Mouse (Mus musculus) embryonic facial prominence, embryonic 11.5 days (tissue): ENCODE data around the gene Heg1. TPM values are rescaled to one million over a fixed set of nuclear protein-coding genes. Genes with fewer than 3 reads are reported as not detected.

Experiments used
- ATAC-seq: fragments of 200-750 bp; cut with Nextera tagmentation; replicated peaks from 2 replicates; pipeline ENCODE4 v1.8.0; 2017; ENCODE audit warnings: low read depth; ENCODE audit not compliant: insufficient number of reproducible peaks, low FRiP score, low TSS enrichment
- DNase-seq: peaks from one replicate; pipeline ENCODE4 v3.0.0-alpha.2; 2015; ENCODE audit warnings: low spot score
- H3K27ac ChIP-seq: fragments of 300-500 bp; sonication (generic); replicated peaks from 2 replicates; pipeline ENCODE4 v1.5.1; 2014; ENCODE audit warnings: mild to moderate bottlenecking, low read depth, low read length, control low read depth
- H3K27me3 ChIP-seq: fragments of 300-500 bp; sonication (generic); 2 replicates; pipeline ENCODE4 v1.6.1; 2014; ENCODE audit warnings: mild to moderate bottlenecking, low read length, moderate library complexity, mixed read lengths; ENCODE audit not compliant: control insufficient read depth, insufficient read depth
- H3K36me3 ChIP-seq: fragments of 300-500 bp; sonication (generic); replicated peaks from 2 replicates; pipeline ENCODE4 v1.6.1; 2014; ENCODE audit warnings: low read depth, mild to moderate bottlenecking, low read length, moderate library complexity, mixed read lengths; ENCODE audit not compliant: control insufficient read depth, insufficient read depth
- H3K4me1 ChIP-seq: fragments of 300-500 bp; sonication (generic); 2 replicates; pipeline ENCODE4 v1.6.1; 2014; ENCODE audit warnings: low read length, mixed read lengths; ENCODE audit not compliant: control insufficient read depth, insufficient read depth
- H3K4me2 ChIP-seq: fragments of 300-500 bp; sonication (generic); 2 replicates; pipeline ENCODE4 v1.6.1; 2014; ENCODE audit warnings: low read depth, mild to moderate bottlenecking, control low read depth, low read length, moderate library complexity
- H3K4me3 ChIP-seq: fragments of 300-500 bp; sonication (generic); 2 replicates; pipeline ENCODE4 v1.5.1; 2014; ENCODE audit warnings: low read depth, low read length, control low read depth
- H3K9ac ChIP-seq: fragments of 300-500 bp; sonication (generic); replicated peaks from 2 replicates; pipeline ENCODE4 v1.6.1; 2014; ENCODE audit warnings: mild to moderate bottlenecking, control low read depth, low read length
- H3K9me3 ChIP-seq: fragments of 300-500 bp; sonication (generic); replicated peaks from 2 replicates; pipeline ENCODE4 v1.6.1; 2016; ENCODE audit warnings: mild to moderate bottlenecking, low read length, inconsistent platforms, mixed read lengths; ENCODE audit not compliant: control insufficient read depth
- WGBS: fragments of 180-500 bp; shearing (Covaris S2); extraction: QIAGEN DNeasy Blood & Tissue Kit; methylation state at CpG from one replicate; pipeline ENCODE4 v1.1.7; 2014; 5-methylcytosine and 5-hydroxymethylcytosine counted together
- polyA plus RNA-seq: library from polyadenylated mRNA; unstranded; fragments of >200 nt; fragmentation: Nextera tagmentation; extraction: Ambion mirVana; gene quantifications from 2 replicates; pipeline ENCODE4 v1.2.1, GENCODE M21; 2014

Heg1 gene
- polyA plus RNA-seq, 1 experiment from 2014 or later = 12.4 TPM

DNA sequence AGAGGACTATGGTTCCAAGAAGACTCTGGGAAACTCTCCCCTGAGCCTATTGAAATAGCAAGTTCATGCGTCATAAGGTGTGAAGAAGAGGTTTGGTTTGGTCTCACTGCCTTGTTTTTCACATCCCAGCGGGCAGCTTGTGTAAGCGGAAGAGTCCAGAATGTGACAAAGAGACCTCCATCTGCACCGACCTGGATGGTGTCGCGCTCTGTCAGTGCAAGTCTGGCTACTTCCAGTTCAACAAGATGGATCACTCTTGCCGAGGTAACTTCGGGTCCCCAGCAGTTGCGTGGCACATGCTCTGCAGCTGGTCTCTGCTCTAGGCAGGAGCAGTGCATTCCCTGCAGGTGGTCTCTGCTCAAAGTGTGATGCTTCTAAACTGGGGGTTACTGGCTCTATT lies 58.1 kb downstream of the Heg1 start:
- no peak overlapping the region for H3K4me3 ChIP-seq
- no peak for DNase-seq
- 82% methylated on average over 9 of the region's 9 CpGs for WGBS
- H3K27ac ChIP-seq = no peak overlapping the region
- no peak overlapping the region for H3K9ac ChIP-seq
- no peaks in the 10 kb centered on the region for H3K36me3 ChIP-seq
- H3K4me2 ChIP-seq = no peak overlapping the region
- ATAC-seq = no peak
- peaks cover 4% of the 10 kb centered on the region; the same call in 1 of the 2 replicates for H3K4me1 ChIP-seq
- no peaks in the 10 kb centered on the region for H3K27me3 ChIP-seq
- H3K9me3 ChIP-seq = no peaks in the 10 kb centered on the region

DNA sequence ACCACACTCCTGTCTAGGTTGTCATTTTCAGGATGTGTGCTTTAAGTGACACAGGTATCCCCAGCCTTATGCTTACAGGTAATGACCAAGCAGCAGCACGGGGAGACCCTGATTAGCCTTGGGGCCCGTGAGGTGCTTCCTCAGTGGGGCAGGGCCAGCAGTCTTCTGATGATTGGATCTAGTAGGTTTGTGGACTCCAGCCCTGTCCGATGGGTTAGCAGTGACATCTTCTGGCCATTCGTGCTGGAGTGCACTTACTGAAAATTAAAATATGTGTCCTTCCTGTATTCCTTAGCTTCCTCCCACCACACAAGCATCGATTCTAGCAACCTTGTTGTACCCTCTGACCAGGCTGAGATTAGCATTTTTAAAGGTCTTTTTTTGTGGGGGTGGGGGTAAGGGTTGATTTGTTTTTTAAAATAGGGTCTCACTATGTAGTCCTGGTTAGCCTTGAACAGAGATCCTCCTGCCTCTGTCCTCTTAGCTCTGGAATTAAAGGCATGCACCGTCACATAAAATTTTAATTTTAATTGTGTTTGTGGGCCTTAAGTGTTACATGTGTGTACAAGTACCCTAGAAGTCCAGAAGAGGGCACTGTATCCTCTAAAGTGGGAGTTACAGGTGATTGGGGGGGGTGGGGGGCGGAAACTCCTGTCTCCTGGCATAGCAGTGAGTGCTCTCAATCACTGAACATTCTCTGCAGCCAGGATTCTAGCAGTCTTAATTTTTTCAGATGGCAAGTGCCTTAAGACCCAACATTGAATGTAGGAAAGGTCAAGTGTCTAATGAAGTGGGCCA lies 60.7 kb downstream of the Heg1 start:
- Histone ChIP-seq H3K27me3 (no peaks in the 10 kb centered on the region), H3K27ac (no peak overlapping the region), H3K4me3 (no peak overlapping the region), H3K4me1 (peaks cover 2% of the 10 kb centered on the region; the same call in 1 of the 2 replicates), H3K9me3 (no peaks in the 10 kb centered on the region), H3K36me3 (no peaks in the 10 kb centered on the region), H3K4me2 (no peak overlapping the region), H3K9ac (no peak overlapping the region)
- ATAC-seq = no peak
- peak; percentile 49 for DNase-seq
- 60% methylated on average over 7 of the region's 7 CpGs for WGBS

- DNase-seq (no peak), ATAC-seq (no peak)
- no peaks in the 10 kb centered on the region for H3K9me3 ChIP-seq
- no peak overlapping the region for H3K27ac ChIP-seq
- H3K4me1 ChIP-seq = no peaks in the 10 kb centered on the region
- 84% methylated on average over 7 of the region's 7 CpGs for WGBS
- H3K9ac ChIP-seq = no peak overlapping the region
- no peak overlapping the region for H3K4me2 ChIP-seq
- H3K36me3 ChIP-seq = no peaks in the 10 kb centered on the region
- no peak overlapping the region for H3K4me3 ChIP-seq
- H3K27me3 ChIP-seq = no peaks in the 10 kb centered on the region
Measured at GRCm38 (mm10) chr16:33745457-33745856, 61.3 kb downstream of the Heg1 start.

GRCm38 (mm10) chr16:33746074-33746676 lies 62.0 kb downstream of the Heg1 start:
- Histone ChIP-seq H3K9me3 (no peaks in the 10 kb centered on the region), H3K27me3 (no peaks in the 10 kb centered on the region), H3K4me2 (no peak overlapping the region), H3K36me3 (no peaks in the 10 kb centered on the region), H3K9ac (no peak overlapping the region), H3K27ac (no peak overlapping the region), H3K4me1 (no peaks in the 10 kb centered on the region), H3K4me3 (no peak overlapping the region)
- no peak for DNase-seq
- WGBS = 87% methylated on average over 10 of the region's 10 CpGs
- no peak for ATAC-seq

DNA sequence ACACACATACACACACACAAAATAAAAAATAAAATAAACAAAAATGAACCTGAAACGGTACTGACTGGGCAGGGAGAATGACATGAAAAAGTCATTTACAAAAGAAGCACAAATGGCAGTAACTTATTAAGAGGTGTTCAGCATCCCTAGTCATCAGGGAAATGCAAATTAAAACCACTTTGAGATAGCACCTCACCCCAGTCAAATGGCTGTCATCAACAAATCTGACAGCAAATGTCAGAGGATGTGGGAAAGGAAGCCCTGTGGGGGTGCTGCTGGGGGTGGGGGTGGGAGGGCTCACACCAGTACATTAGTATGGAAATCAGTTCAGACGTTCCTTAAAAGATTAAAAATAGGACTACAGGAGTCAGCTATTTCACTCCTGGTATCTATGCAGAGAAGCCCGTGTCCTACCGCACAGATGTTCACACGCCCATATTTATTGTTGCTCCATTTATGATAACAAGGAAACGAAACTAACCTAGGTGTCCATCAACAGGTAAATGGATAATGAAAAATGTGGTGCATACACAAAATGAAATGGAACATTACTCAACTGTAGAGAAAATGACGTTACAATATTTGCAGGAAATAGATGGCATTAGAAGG lies 63.3 kb downstream of the Heg1 start:
- H3K27ac ChIP-seq = no peak overlapping the region
- H3K4me1 ChIP-seq = no peaks in the 10 kb centered on the region
- H3K36me3 ChIP-seq = no peaks in the 10 kb centered on the region
- WGBS = 64% methylated on average over 7 of the region's 7 CpGs
- no peak overlapping the region for H3K4me3 ChIP-seq
- no peaks in the 10 kb centered on the region for H3K27me3 ChIP-seq
- ATAC-seq = no peak
- H3K9ac ChIP-seq = no peak overlapping the region
- no peak overlapping the region for H3K4me2 ChIP-seq
- H3K9me3 ChIP-seq = no peaks in the 10 kb centered on the region
- DNase-seq = no peak

GRCm38 (mm10) chr16:33747994-33748393 lies 63.8 kb downstream of the Heg1 start:
- no peak for ATAC-seq
- H3K4me2 ChIP-seq = no peak overlapping the region
- no peaks in the 10 kb centered on the region for H3K27me3 ChIP-seq
- no peaks in the 10 kb centered on the region for H3K4me1 ChIP-seq
- no peak overlapping the region for H3K27ac ChIP-seq
- no peaks in the 10 kb centered on the region for H3K36me3 ChIP-seq
- no peak overlapping the region for H3K9ac ChIP-seq
- 71% methylated on average over 2 of the region's 2 CpGs for WGBS
- no peak for DNase-seq
- no peak overlapping the region for H3K4me3 ChIP-seq
- H3K9me3 ChIP-seq = no peaks in the 10 kb centered on the region

DNA sequence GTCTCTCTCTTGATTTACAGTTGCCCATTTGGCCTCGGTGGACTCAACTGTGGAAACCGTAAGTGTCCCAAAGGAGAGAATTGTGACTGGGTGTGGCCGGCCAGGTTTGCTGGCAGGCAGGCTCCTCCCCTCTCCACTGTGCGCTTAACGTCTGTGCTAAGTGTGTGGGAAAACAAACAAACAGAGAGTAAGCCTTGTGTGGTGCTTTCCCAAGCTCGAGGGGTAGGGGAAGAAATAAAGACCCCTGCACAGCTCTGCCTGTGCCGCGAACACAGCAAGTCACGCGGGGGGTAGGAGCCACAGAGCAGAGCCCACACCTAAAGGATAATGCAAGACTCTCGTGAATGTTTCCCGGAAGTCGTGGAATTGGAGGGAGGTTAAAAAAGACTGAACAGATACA lies 67.0 kb downstream of the Heg1 start:
- Histone ChIP-seq H3K4me2 (no peak overlapping the region), H3K4me3 (no peak overlapping the region)
- 36% methylated on average over 13 of the region's 13 CpGs for WGBS

DNA sequence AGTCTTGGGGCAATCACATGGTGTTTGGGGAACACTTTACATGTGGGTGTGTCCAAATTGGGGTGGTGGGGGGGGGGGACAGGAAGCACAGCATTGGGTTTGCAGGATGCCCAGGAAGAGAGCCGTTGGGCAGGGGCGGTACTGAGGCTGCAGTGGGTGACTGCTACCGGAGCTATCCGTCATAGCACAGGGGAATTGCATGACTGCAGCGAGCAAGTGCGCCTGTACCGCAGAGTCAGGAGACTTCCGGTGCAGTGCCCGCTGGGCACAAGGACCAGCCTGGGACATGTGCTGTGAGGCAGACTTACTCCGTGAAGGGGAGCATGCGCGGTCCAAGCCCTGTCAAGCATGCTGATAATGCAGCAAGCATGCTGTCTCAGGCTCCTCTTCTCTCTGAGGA lies 67.4 kb downstream of the Heg1 start:
- H3K9ac ChIP-seq = no peak overlapping the region
- ATAC-seq = no peak
- H3K36me3 ChIP-seq = no peaks in the 10 kb centered on the region
- no peaks in the 10 kb centered on the region for H3K4me1 ChIP-seq
- no peak overlapping the region for H3K4me2 ChIP-seq
- 48% methylated on average over 12 of the region's 12 CpGs for WGBS
- no peak overlapping the region for H3K27ac ChIP-seq
- no peaks in the 10 kb centered on the region for H3K9me3 ChIP-seq
- no peak for DNase-seq
- no peak overlapping the region for H3K4me3 ChIP-seq
- no peaks in the 10 kb centered on the region for H3K27me3 ChIP-seq

More for the DNA sequence above, 67.0 kb downstream of the Heg1 start:
- Histone ChIP-seq H3K9me3 (no peaks in the 10 kb centered on the region), H3K36me3 (no peaks in the 10 kb centered on the region), H3K9ac (no peak overlapping the region), H3K27ac (no peak overlapping the region), H3K4me1 (no peaks in the 10 kb centered on the region), H3K27me3 (no peaks in the 10 kb centered on the region)
- no peak for DNase-seq
- no peak for ATAC-seq
